Mouse (Mus musculus) liver, embryonic 14.5 days (tissue): Measurements from ENCODE around the gene Enpp4. TPM values are rescaled to one million over a fixed set of nuclear protein-coding genes. Genes with fewer than 3 reads are reported as not detected.
A peak's percentile ranks its signal among the peaks of the same experiment; 100 is the strongest.

Experiments used
- ATAC-seq: fragments of 200-750 bp; cut with Nextera tagmentation; 2 replicates; pipeline ENCODE4 v1.8.0; 2017; ENCODE audit warnings: moderate number of reproducible peaks, mild to moderate bottlenecking, moderate library complexity; ENCODE audit not compliant: insufficient read depth
- DNase-seq, 3 experiments: peaks; one replicate each; pipeline ENCODE4 v3.0.0-alpha.2; 2012 to 2013; ENCODE audit warnings: low read depth in 3 of 3, low spot score in 3 of 3
- H3K27ac ChIP-seq: fragments of 300-500 bp; sonication (generic); 2 replicates; pipeline ENCODE4 v1.5.1; 2014; ENCODE audit warnings: moderate library complexity, mild to moderate bottlenecking, control low read depth, inconsistent platforms
- H3K27me3 ChIP-seq: fragments of 300-500 bp; sonication (generic); 2 replicates; pipeline ENCODE4 v1.6.1; 2014; ENCODE audit warnings: mild to moderate bottlenecking, low read length, moderate library complexity; ENCODE audit not compliant: control insufficient read depth, insufficient read depth
- H3K36me3 ChIP-seq: fragments of 300-500 bp; sonication (generic); replicated peaks from 2 replicates; pipeline ENCODE4 v1.6.1; 2014; ENCODE audit warnings: low read depth; ENCODE audit not compliant: control insufficient read depth, insufficient read depth
- H3K4me1 ChIP-seq, 2 experiments: fragments of 200-500 bp in 1 of 2; fragments of 300-500 bp in 1 of 2; sonication (generic) in 1 of 2; replicated peaks; 2 replicates each; pipeline ENCODE4 v1.6.1; 2012 to 2014; ENCODE audit warnings: antibody characterized with exemption in 1 of 2, inconsistent platforms in 1 of 2, low read length in 1 of 2; ENCODE audit not compliant: control insufficient read depth in 2 of 2, insufficient read depth in 2 of 2
- H3K4me2 ChIP-seq: fragments of 300-500 bp; sonication (generic); 2 replicates; pipeline ENCODE4 v1.6.1; 2014; ENCODE audit warnings: low read depth, mild to moderate bottlenecking, control low read depth, moderate library complexity
- H3K4me3 ChIP-seq, 2 experiments: fragments of 200-500 bp in 1 of 2; fragments of 300-500 bp in 1 of 2; sonication (generic) in 1 of 2; 2 replicates each; pipeline ENCODE4 v1.5.1; 2012 to 2014; ENCODE audit warnings: low read depth in 2 of 2, low read length in 2 of 2, mild to moderate bottlenecking in 2 of 2, control low read depth in 1 of 2, inconsistent platforms in 1 of 2, moderate library complexity in 1 of 2; ENCODE audit not compliant: insufficient read depth in 1 of 2
- H3K9ac ChIP-seq: fragments of 300-500 bp; sonication (generic); replicated peaks from 2 replicates; pipeline ENCODE4 v1.6.1; 2014; ENCODE audit warnings: mild to moderate bottlenecking, control low read depth, moderate library complexity
- H3K9me3 ChIP-seq: fragments of 300-500 bp; sonication (generic); 2 replicates; pipeline ENCODE4 v1.6.1; 2016; ENCODE audit warnings: low read length, mixed read lengths; ENCODE audit not compliant: control insufficient read depth
- CTCF ChIP-seq: IDR thresholded peaks from 2 replicates; pipeline ENCODE4 v1.5.1; 2016; ENCODE audit warnings: antibody characterized with exemption, low read depth, control low read depth
- EP300 ChIP-seq: IDR thresholded peaks from 2 replicates; pipeline ENCODE4 v1.6.1; 2016; ENCODE audit warnings: antibody characterized with exemption, low read depth
- WGBS: fragments of 180-500 bp; shearing (Covaris S2); extraction: QIAGEN DNeasy Blood & Tissue Kit; methylation state at CpG from one replicate; pipeline ENCODE4 v1.1.7; 2014; ENCODE audit not compliant: insufficient replicate concordance; 5-methylcytosine and 5-hydroxymethylcytosine counted together
- polyA plus RNA-seq, 2 experiments: library from polyadenylated mRNA; depleted of rRNA in 1 of 2; stranded (reverse) in 1 of 2; unstranded in 1 of 2; fragments of >200 nt; fragmentation: Nextera tagmentation in 1 of 2; extraction: Ambion mirVana in 1 of 2; gene quantifications; 2 replicates each; pipeline versions ENCODE4 v1.2.1 to v1.2.3; 2012 to 2014

The Enpp4 gene
- polyA plus RNA-seq, 2 experiments, result 2.7 to 3.8 TPM

GRCm38 (mm10) chr17:44117721-44118120, 12.1 kb upstream of the Enpp4 start:
- no peaks in the 10 kb centered on the region for H3K36me3 ChIP-seq
- no peak overlapping the region for H3K9ac ChIP-seq
- no peaks in the 10 kb centered on the region for H3K9me3 ChIP-seq
- H3K4me2 ChIP-seq, result no peak overlapping the region
- ATAC-seq (no peak), DNase-seq (no peak)
- H3K27ac ChIP-seq, result no peak overlapping the region
- H3K4me3 ChIP-seq, result no peak overlapping the region
- H3K4me1 ChIP-seq, result 0 out of 4 replicates have a peak, but pooled peaks cover 0 to 2% of the 10 kb centered on the region in 2 experiments
- TF ChIP-seq CTCF (no peak), EP300 (no peak)
- no peaks in the 10 kb centered on the region for H3K27me3 ChIP-seq
- WGBS, result 36% methylated on average over 2 of the region's 2 CpGs

- H3K4me1 ChIP-seq, result 0 out of 4 replicates have a peak, but pooled peaks cover 0 to 2% of the 10 kb centered on the region in 2 experiments
- no peak overlapping the region for H3K27ac ChIP-seq
- no peak overlapping the region for H3K4me3 ChIP-seq
- no peaks in the 10 kb centered on the region for H3K9me3 ChIP-seq
- no peak overlapping the region for H3K9ac ChIP-seq
- DNase-seq, result no peak
- no peak for TF ChIP-seq EP300
- no peak for TF ChIP-seq CTCF
- WGBS, result 30% methylated on average over 2 of the region's 2 CpGs
- H3K27me3 ChIP-seq, result no peaks in the 10 kb centered on the region
- no peak for ATAC-seq
- H3K4me2 ChIP-seq, result no peak overlapping the region
- H3K36me3 ChIP-seq, result no peaks in the 10 kb centered on the region
Measured at GRCm38 (mm10) chr17:44116584-44116983, 11.0 kb upstream of the Enpp4 start.

DNA sequence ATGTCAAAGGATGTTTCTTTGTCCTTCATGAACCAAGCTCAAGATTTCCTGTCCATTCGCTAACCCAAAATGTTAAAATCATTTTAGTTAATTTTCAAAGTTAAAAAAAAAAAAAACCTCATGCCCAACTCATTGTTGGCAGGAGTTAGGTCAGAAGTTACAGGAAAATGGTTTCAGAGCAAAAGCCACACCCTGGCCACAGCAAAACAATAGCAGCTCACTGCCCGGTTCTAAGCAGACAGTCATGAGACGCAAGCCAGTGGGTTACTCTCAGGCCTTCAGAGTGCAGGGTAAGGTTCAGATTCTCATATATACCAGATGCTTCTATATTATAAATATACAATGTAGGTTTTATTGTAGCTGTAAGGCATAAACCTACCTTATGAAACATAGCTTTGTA, 2.7 kb upstream of the Enpp4 start:
- H3K4me2 ChIP-seq, result no peak overlapping the region
- H3K4me1 ChIP-seq, result peaks cover 3 to 13% of the 10 kb centered on the region in 2 experiments
- no peak overlapping the region for H3K27ac ChIP-seq
- H3K27me3 ChIP-seq, result no peaks in the 10 kb centered on the region
- H3K9me3 ChIP-seq, result no peaks in the 10 kb centered on the region
- WGBS, result 53% methylated on average over 3 of the region's 3 CpGs
- no peak for ATAC-seq
- no peaks in the 10 kb centered on the region for H3K36me3 ChIP-seq
- TF ChIP-seq EP300 (no peak), CTCF (no peak)
- no peak for DNase-seq
- H3K4me3 ChIP-seq, result no peak overlapping the region
- H3K9ac ChIP-seq, result no peak overlapping the region

GRCm38 (mm10) chr17:44101961-44102360, 3.6 kb downstream of the Enpp4 start:
- no peaks in the 10 kb centered on the region for H3K27me3 ChIP-seq
- H3K4me2 ChIP-seq, result no peak overlapping the region
- no peak overlapping the region for H3K4me3 ChIP-seq
- H3K36me3 ChIP-seq, result no peaks in the 10 kb centered on the region; the same call in 1 of the 2 replicates
- ATAC-seq (no peak), DNase-seq (no peak)
- H3K9ac ChIP-seq, result no peak overlapping the region
- H3K27ac ChIP-seq, result no peak overlapping the region
- 78% methylated on average over 10 of the region's 10 CpGs for WGBS
- H3K4me1 ChIP-seq, result peaks cover 3 to 14% of the 10 kb centered on the region in 2 experiments
- TF ChIP-seq EP300 (no peak), CTCF (no peak)
- H3K9me3 ChIP-seq, result no peaks in the 10 kb centered on the region

GRCm38 (mm10) chr17:44100906-44101305, 4.7 kb downstream of the Enpp4 start:
- DNase-seq, result no peak
- Histone ChIP-seq H3K9me3 (no peaks in the 10 kb centered on the region), H3K27ac (no peak overlapping the region), H3K27me3 (no peaks in the 10 kb centered on the region), H3K4me1 (peaks cover 3 to 11% of the 10 kb centered on the region in 2 experiments), H3K4me2 (peak overlapping the region; percentile 32), H3K36me3 (no peaks in the 10 kb centered on the region; the same call in 1 of the 2 replicates), H3K4me3 (no peak overlapping the region), H3K9ac (no peak overlapping the region)
- ATAC-seq, result no peak
- 64% methylated on average over 9 of the region's 9 CpGs for WGBS
- TF ChIP-seq CTCF, result no peak
- no peak for TF ChIP-seq EP300
